Mouse (Mus musculus) small intestine, adult 2 months (tissue): Measurements from ENCODE around the gene Cabp4. TPM values are rescaled to one million over a fixed set of nuclear protein-coding genes. Genes with fewer than 3 reads are reported as not detected.

Experiments used
- H3K27ac ChIP-seq: fragments of 200-500 bp; 2 replicates; pipeline ENCODE4 v1.5.1; 2012; ENCODE audit warnings: low read depth, low read length, control low read depth, inconsistent platforms; ENCODE audit not compliant: insufficient read depth
- H3K27me3 ChIP-seq: fragments of 200-500 bp; 2 replicates; pipeline ENCODE4 v1.6.1; 2012; ENCODE audit warnings: mild to moderate bottlenecking, moderate library complexity, low read length, inconsistent platforms; ENCODE audit not compliant: control insufficient read depth, insufficient read depth
- H3K36me3 ChIP-seq: fragments of 200-500 bp; 2 replicates; pipeline ENCODE4 v1.6.1; 2012; ENCODE audit warnings: mild to moderate bottlenecking, low read length, control low read depth, inconsistent platforms; ENCODE audit not compliant: control insufficient read depth, insufficient read depth
- H3K4me1 ChIP-seq: fragments of 200-500 bp; 2 replicates; pipeline ENCODE4 v1.6.1; 2012; ENCODE audit warnings: low read length, inconsistent platforms, mixed read lengths; ENCODE audit not compliant: control insufficient read depth, insufficient read depth, insufficient read length
- H3K4me3 ChIP-seq: fragments of 200-500 bp; 2 replicates; pipeline ENCODE4 v1.5.1; 2012; ENCODE audit warnings: low read depth, mild to moderate bottlenecking, control low read depth, inconsistent platforms, low read length, moderate library complexity
- CTCF ChIP-seq: fragments of 200-500 bp; IDR thresholded peaks from 2 replicates; pipeline ENCODE4 v1.5.1; 2012; ENCODE audit warnings: low read depth, mild to moderate bottlenecking, control low read depth, inconsistent platforms, low read length, moderate library complexity, mixed read lengths; ENCODE audit not compliant: insufficient replicate concordance, insufficient read length; ENCODE audit errors: extremely low read depth
- POLR2A ChIP-seq: fragments of 200-500 bp; IDR thresholded peaks from 2 replicates; pipeline ENCODE4 v1.6.1; 2012; ENCODE audit warnings: low read depth, mild to moderate bottlenecking, control low read depth, inconsistent platforms, low read length, moderate library complexity
- WGBS: fragments of 180-500 bp; shearing (Covaris S2); methylation state at CpG from one replicate; pipeline ENCODE4 v1.1.7; 2018; 5-methylcytosine and 5-hydroxymethylcytosine counted together
- polyA plus RNA-seq: library from polyadenylated mRNA; depleted of rRNA; stranded (reverse); fragments of >200 nt; gene quantifications from 2 replicates; pipeline ENCODE4 v1.2.3, GENCODE M21; 2012

The Cabp4 gene
- polyA plus RNA-seq, 1 experiment, result 0.42 TPM

DNA sequence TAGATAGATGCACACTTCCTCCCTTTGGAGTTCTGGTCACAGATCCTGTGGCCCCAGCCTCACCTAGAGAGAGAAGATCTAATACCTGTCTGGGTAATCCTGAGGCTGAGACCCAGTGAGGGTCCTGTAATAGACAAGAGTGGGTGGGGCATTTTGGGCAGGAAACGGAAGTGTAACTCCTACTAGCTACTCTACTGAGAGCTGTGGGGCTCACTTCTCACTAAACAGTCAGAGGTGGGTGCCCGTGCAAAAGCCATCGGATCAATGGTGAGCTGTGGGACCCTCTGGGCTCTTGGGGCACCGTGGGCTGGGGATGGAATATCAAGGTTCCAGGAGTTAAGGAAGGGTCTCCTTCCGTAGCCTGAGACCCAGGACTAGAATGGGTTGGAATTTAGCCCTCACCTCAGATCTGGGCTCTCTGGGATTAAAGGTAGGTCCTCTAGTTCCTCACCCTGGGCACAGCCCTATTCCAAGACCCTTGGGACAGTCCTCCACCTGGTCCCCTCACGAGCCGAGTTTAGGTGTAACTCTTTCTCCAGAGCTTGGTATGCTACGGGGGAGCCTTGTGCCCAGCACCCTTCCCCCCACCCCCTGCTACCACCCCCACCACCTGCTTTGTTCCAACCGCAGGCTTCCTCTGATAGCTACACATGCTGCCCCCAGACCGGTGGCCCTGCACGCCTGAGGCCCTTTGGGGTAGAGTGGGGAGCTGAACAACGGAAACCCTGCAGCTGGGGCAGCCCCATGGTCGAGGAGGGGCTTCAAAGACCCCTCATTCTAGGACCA lies 10.8 kb upstream of the Cabp4 start:
- peaks cover 8% of the 10 kb centered on the region for H3K4me1 ChIP-seq
- H3K27ac ChIP-seq, result peak overlapping the region; percentile 73
- peak overlapping the region; percentile 44 for H3K4me3 ChIP-seq
- no peaks in the 10 kb centered on the region for H3K27me3 ChIP-seq
- peaks cover 66% of the 10 kb centered on the region for H3K36me3 ChIP-seq
- 72% methylated on average over 13 of the region's 13 CpGs for WGBS
- TF ChIP-seq CTCF, result no peak
- TF ChIP-seq POLR2A, result peak; percentile 54; the same call in 1 of the 2 replicates

DNA sequence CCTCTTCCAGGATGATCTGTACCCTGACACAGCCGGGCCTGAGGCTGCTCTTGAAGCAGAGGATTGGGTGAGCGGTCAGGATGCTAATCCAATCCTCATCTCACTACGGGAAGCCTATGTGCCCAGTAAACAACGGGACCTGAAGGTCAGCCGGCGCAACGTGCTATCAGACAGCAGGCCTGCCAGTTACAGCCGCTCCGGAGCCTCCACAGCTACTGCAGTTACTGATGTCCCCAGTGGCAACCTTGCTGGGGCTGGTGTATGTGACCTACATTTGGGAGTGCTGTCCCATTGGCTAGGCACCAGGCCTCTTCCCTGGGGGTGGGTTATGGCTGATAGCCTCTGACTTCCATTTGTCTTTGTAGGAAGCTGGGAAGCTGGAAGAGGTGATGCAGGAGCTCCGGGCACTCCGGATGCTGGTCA lies 9.4 kb upstream of the Cabp4 start, which contains the start of gene Ptprcap:
Ptprcap (plus strand) TSS at position 373 of the 423 bp plus-strand sequence.
- TF ChIP-seq CTCF, result no peak
- TF ChIP-seq POLR2A, result no peak
- Histone ChIP-seq H3K4me1 (peaks cover 12% of the 10 kb centered on the region), H3K27ac (no peak within 1 kb of the TSS), H3K27me3 (no peaks in the 10 kb centered on the region), H3K4me3 (no peak within 1 kb of the TSS), H3K36me3 (peaks cover 58% of the 10 kb centered on the region)
- 76% methylated on average over 11 of the region's 11 CpGs for WGBS

DNA sequence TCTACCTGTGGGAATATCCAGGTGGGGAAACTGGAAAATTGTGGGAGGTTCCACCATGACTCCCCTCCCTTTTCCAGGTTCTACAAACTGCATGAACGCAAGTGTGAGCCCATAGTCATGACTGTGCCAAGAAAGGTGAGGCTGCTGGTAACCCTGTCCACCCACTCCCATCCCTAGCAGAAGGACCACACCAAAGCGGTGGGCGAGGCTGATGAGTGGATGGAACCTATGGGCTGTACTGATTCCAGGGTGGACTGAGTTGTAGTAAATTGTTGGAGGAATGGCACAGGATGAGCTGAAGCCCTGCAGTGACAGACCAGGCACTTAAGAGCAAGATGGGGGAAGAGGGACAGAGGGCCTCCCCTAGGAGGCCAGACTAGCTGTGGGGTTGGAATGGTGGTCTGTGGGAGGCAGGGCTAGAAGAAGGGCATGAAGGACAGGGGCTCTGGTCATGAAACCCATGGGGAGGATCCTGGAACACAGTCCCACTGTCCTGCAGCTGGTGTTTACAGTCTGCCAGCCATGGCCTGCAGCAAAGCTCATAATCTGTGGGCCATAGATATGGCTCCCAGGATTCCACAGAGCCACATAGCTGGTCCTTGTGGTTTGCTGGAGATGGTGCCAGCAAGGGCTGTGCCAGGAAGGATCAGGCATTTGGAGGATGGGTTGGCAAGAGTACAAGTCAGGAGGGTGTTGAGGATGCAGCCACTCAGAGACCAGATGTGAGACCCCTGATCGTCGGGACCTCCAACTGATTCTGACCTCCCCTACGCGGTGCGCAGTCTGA lies 8.8 kb upstream of the Cabp4 start:
- Histone ChIP-seq H3K4me1 (peaks cover 12% of the 10 kb centered on the region), H3K27me3 (no peaks in the 10 kb centered on the region), H3K4me3 (no peak overlapping the region), H3K36me3 (peaks cover 53% of the 10 kb centered on the region), H3K27ac (no peak overlapping the region)
- TF ChIP-seq CTCF (no peak), POLR2A (no peak)
- 86% methylated on average over 8 of the region's 8 CpGs for WGBS

DNA sequence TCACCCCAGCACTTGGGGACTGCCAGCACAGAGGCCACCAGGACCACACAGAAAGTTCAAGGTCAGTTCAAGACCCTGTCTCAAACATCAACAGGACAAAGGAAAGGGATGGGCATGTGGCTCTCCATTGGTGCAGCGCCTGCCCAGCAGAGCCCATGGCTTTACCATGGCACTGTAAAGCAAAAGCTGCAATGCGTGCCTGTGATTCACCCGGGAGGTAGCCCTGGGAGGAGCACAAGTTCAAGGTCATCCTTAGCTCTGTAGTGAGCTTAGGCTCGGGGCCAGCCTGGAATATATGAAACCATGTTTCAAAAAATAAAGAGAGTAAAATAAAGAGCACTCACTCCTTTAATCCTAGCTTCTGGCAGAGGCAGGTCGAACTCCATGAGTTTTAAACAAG lies 8.1 kb upstream of the Cabp4 start:
- peaks cover 48% of the 10 kb centered on the region for H3K36me3 ChIP-seq
- peaks cover 12% of the 10 kb centered on the region for H3K4me1 ChIP-seq
- TF ChIP-seq CTCF (no peak), POLR2A (no peak)
- no peak overlapping the region for H3K4me3 ChIP-seq
- H3K27me3 ChIP-seq, result no peaks in the 10 kb centered on the region
- H3K27ac ChIP-seq, result no peak overlapping the region
- WGBS, result 79% methylated on average over 5 of the region's 5 CpGs

DNA sequence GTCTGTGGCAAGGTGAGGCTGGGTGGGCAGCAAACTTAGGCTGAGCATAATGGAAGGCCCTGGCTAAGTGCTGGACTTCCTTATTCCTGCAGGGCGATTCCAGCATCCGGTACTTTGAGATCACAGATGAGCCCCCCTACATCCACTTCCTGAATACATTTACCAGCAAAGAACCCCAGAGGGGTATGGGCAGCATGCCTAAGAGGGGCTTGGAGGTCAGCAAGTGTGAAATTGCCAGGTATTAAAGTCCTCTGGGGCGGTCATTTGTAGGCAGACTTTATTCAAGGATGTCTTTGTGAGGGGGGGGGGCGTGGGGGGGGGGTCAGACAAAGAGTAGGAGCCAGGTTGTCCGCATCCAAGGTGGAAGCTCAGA lies 7.6 kb upstream of the Cabp4 start:
- TF ChIP-seq CTCF, result no peak
- no peak for TF ChIP-seq POLR2A
- 73% methylated on average over 5 of the region's 5 CpGs for WGBS
- H3K27me3 ChIP-seq, result no peaks in the 10 kb centered on the region
- peaks cover 12% of the 10 kb centered on the region for H3K4me1 ChIP-seq
- no peak overlapping the region for H3K27ac ChIP-seq
- peaks cover 45% of the 10 kb centered on the region for H3K36me3 ChIP-seq
- H3K4me3 ChIP-seq, result no peak overlapping the region

DNA sequence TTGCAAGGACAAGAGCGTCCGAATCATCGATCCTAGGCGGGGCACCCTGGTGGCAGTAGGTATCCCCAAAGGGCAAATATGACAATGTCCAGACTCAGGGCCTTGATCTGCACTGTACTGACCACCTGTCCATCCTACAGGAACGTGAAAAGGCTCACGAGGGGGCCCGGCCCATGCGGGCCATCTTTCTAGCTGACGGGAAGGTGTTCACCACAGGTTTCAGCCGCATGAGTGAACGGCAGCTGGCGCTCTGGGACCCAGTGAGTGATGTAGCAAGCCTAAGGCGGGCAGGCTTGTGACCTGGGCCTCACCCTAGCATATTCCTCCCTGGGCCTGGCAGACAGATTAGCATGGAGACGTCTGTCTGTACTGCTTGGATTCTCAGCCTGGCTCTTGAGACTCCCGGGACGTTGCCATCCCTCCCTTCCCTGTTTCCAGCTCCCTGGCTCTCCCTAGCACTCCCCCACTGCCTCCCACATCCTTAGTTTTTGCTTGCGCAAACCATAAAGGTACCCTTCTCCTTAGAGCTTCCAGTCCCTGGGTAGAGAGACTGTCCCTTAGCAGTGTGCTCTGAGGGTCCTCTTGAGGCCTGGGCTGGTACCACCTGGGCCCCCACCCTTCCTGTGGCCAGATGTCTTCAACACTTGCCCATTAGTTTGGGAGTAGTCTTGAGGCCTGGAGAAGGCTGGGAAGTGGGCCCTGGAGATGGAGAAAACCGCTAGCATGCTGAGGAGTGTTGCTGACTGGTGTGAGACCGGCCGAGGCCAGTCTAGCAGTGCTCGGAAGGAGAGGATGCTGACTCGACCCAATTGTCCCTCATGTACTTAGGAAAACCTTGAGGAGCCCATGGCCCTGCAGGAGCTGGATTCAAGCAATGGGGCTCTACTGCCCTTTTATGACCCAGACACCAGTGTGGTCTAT lies 7.0 kb upstream of the Cabp4 start:
- no peak for TF ChIP-seq POLR2A
- no peak for TF ChIP-seq CTCF
- 90% methylated on average over 22 of the region's 22 CpGs for WGBS
- Histone ChIP-seq H3K27me3 (no peaks in the 10 kb centered on the region), H3K36me3 (peaks cover 40% of the 10 kb centered on the region), H3K4me3 (0 out of 2 replicates have a peak overlapping the region, but pooled peaks have one; percentile 94), H3K4me1 (peaks cover 12% of the 10 kb centered on the region), H3K27ac (no peak overlapping the region)
